Mouse (Mus musculus) spleen, adult 2 months (tissue): ENCODE results near the gene Agfg1. TPM values are rescaled to one million over a fixed set of nuclear protein-coding genes. Genes with fewer than 3 reads are reported as not detected.

Source experiments
- DNase-seq, 2 experiments: peaks; one replicate each; pipeline versions ENCODE4 v3.0.0 to v3.0.0-alpha.2; 2012 to 2021; ENCODE audit warnings: low spot score in 2 of 2, low read depth in 1 of 2
- H3K27ac ChIP-seq: fragments of 200-500 bp; 2 replicates; pipeline ENCODE4 v1.5.1; 2012; ENCODE audit warnings: low read length, inconsistent platforms; ENCODE audit not compliant: insufficient read depth
- H3K27me3 ChIP-seq: fragments of 200-500 bp; 2 replicates; pipeline ENCODE4 v1.6.1; 2012; ENCODE audit warnings: mild to moderate bottlenecking, moderate library complexity, low read length, inconsistent platforms; ENCODE audit not compliant: control insufficient read depth, insufficient read depth
- H3K36me3 ChIP-seq: fragments of 200-500 bp; 2 replicates; pipeline ENCODE4 v1.6.1; 2012; ENCODE audit warnings: mild to moderate bottlenecking, low read length, inconsistent platforms; ENCODE audit not compliant: control insufficient read depth, insufficient read depth
- H3K4me1 ChIP-seq: fragments of 200-500 bp; 2 replicates; pipeline ENCODE4 v1.6.1; 2011; ENCODE audit warnings: inconsistent platforms; ENCODE audit not compliant: control insufficient read depth, insufficient read depth, insufficient read length
- H3K4me3 ChIP-seq: fragments of 200-500 bp; 2 replicates; pipeline ENCODE4 v1.5.1; 2011; ENCODE audit warnings: mild to moderate bottlenecking, inconsistent platforms; ENCODE audit not compliant: insufficient read depth, insufficient read length; ENCODE audit errors: extremely low read depth
- CTCF ChIP-seq: fragments of 200-500 bp; IDR thresholded peaks from 2 replicates; pipeline ENCODE4 v1.5.1; 2011; ENCODE audit warnings: mild to moderate bottlenecking, inconsistent platforms; ENCODE audit not compliant: insufficient read depth, insufficient read length, insufficient replicate concordance; ENCODE audit errors: extremely low read depth
- POLR2A ChIP-seq: fragments of 200-500 bp; IDR thresholded peaks from 2 replicates; pipeline ENCODE4 v1.6.1; 2011; ENCODE audit warnings: low read depth, low read length, inconsistent platforms
- WGBS: fragments of 180-500 bp; shearing (Covaris S2); methylation state at CpG from one replicate; pipeline ENCODE4 v1.1.7; 2018; 5-methylcytosine and 5-hydroxymethylcytosine counted together
- polyA plus RNA-seq: library from polyadenylated mRNA; depleted of rRNA; stranded (reverse); fragments of >200 nt; gene quantifications from 2 replicates; pipeline ENCODE4 v1.2.3, GENCODE M21; 2012

Gene Agfg1
- polyA plus RNA-seq, 1 experiment, result 32.2 TPM

GRCm38 (mm10) chr1:82839614-82840421 is 535 bp downstream of the Agfg1 start:
- no peak for DNase-seq
- Histone ChIP-seq H3K27ac (peak overlapping the region; percentile 85), H3K4me1 (peaks cover 6% of the 10 kb centered on the region), H3K4me3 (peak overlapping the region; percentile 92), H3K36me3 (no peaks in the 10 kb centered on the region), H3K27me3 (no peaks in the 10 kb centered on the region)
- no peak for TF ChIP-seq POLR2A
- TF ChIP-seq CTCF, result no peak
- 1% methylated on average over 80 of the region's 86 CpGs for WGBS

- no peak overlapping the region for H3K27ac ChIP-seq
- H3K36me3 ChIP-seq, result peaks cover 5% of the 10 kb centered on the region
- TF ChIP-seq CTCF (no peak), POLR2A (no peak)
- WGBS, result 70% methylated on average over 5 of the region's 5 CpGs
- H3K4me1 ChIP-seq, result peaks cover 2% of the 10 kb centered on the region; the same call in 1 of the 2 replicates
- no peaks in the 10 kb centered on the region for H3K27me3 ChIP-seq
- H3K4me3 ChIP-seq, result no peak overlapping the region
- DNase-seq, result no peak
Measured at GRCm38 (mm10) chr1:82855729-82856128, 16.4 kb downstream of the Agfg1 start.

GRCm38 (mm10) chr1:82858236-82858635 is 19.0 kb downstream of the Agfg1 start:
- H3K4me1 ChIP-seq, result no peaks in the 10 kb centered on the region
- no peak for DNase-seq
- no peak overlapping the region for H3K27ac ChIP-seq
- no peaks in the 10 kb centered on the region for H3K27me3 ChIP-seq
- no peak overlapping the region for H3K4me3 ChIP-seq
- TF ChIP-seq POLR2A (no peak), CTCF (no peak)
- peaks cover 8% of the 10 kb centered on the region for H3K36me3 ChIP-seq

GRCm38 (mm10) chr1:82860391-82860790 is 21.1 kb downstream of the Agfg1 start:
- Histone ChIP-seq H3K4me3 (no peak overlapping the region), H3K36me3 (peaks cover 8% of the 10 kb centered on the region), H3K27ac (no peak overlapping the region), H3K27me3 (no peaks in the 10 kb centered on the region), H3K4me1 (peaks cover 1% of the 10 kb centered on the region; the same call in 1 of the 2 replicates)
- 87% methylated on average over 4 of the region's 4 CpGs for WGBS
- no peak for DNase-seq
- TF ChIP-seq CTCF (no peak), POLR2A (no peak)

- Histone ChIP-seq H3K27me3 (no peaks in the 10 kb centered on the region), H3K27ac (no peak overlapping the region), H3K4me1 (no peaks in the 10 kb centered on the region), H3K36me3 (peaks cover 7% of the 10 kb centered on the region), H3K4me3 (no peak overlapping the region)
- TF ChIP-seq POLR2A (no peak), CTCF (no peak)
- no peak for DNase-seq
- WGBS, result 87% methylated on average over 3 of the region's 3 CpGs
Measured at GRCm38 (mm10) chr1:82870202-82870601, 30.9 kb downstream of the Agfg1 start.

GRCm38 (mm10) chr1:82879172-82879571 is 39.9 kb downstream of the Agfg1 start:
- WGBS, result 74% methylated on average over 2 of the region's 2 CpGs
- H3K4me3 ChIP-seq, result no peak overlapping the region
- H3K27me3 ChIP-seq, result no peaks in the 10 kb centered on the region
- H3K36me3 ChIP-seq, result peaks cover 18% of the 10 kb centered on the region
- H3K4me1 ChIP-seq, result no peaks in the 10 kb centered on the region
- no peak overlapping the region for H3K27ac ChIP-seq
- DNase-seq, result no peak
- TF ChIP-seq POLR2A, result no peak
- no peak for TF ChIP-seq CTCF

- Histone ChIP-seq H3K4me1 (no peaks in the 10 kb centered on the region), H3K36me3 (peaks cover 18% of the 10 kb centered on the region), H3K27ac (no peak overlapping the region), H3K4me3 (no peak overlapping the region), H3K27me3 (no peaks in the 10 kb centered on the region)
- no peak for DNase-seq
- WGBS, result 91% methylated on average over 8 of the region's 8 CpGs
- no peak for TF ChIP-seq CTCF
- TF ChIP-seq POLR2A, result no peak
Measured at GRCm38 (mm10) chr1:82880196-82880595, 40.9 kb downstream of the Agfg1 start.
